Mouse (Mus musculus) MEL-GATA-1-ER (cell line): Measurements from ENCODE around the gene Cdkl4.

ENCODE experiments used
- DNase-seq: peaks from one replicate; pipeline ENCODE4 v3.0.0-alpha.2; 2012; ENCODE audit warnings: low read depth; ENCODE audit errors: extremely low read depth

Cdkl4 gene

DNA sequence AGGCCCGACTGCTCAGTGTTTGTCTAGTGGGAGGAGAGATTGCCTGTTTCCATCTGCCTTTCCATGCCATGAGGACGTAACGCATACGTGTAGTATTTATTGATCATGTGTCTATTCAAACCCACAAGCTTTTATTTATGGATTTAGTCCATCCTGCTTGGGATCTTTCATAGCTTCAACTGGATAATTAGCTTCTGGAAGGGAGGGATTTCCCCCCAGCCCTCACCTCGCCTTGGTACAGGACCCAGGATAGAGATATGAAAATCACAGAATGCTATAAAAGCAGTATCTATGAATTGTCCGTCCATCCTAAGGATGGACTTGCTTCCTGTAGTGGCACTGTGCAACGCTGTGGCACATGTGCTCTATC, 96.8 kb downstream of the Cdkl4 start:
- DNase-seq = no peak

DNA sequence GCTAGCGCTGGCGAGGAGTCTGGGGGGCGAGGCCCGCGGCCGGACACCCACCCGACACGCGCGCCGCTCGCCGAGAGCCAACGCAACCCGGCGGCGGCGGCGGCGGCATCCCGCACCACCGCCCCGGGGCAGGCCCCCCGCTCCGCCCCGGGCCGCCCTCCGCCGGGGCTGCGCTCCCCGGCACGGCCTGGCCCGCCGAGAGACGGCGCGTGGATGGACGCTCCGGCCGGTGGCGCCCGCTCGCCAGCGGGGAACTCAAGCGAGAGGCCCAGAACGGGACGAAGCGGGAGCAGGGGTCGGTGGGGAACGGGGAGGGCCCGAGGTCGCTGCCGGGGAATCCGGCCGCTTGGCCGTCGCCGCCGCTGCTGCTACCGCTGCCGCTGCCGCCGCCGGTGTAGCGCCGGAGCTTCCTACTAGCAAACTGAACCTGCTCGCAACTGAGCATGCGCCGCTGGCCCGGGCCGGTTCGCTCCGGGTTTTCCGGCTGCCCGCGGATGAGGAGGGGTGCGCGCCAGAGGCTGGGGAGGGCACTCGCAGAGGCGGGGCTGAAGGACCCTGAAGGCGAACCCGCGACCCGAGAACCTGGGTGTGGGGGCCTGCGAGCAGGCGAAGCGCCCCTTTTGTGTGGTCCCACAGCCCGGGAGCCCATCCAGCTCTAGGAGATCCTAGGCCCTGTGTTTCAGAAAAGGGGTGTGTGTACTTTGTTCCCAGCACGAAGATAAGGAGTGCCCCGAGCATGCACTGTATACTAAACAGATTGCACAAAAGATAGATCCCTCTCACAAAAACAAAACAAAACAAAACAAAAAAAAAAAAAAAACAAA, 97.4 kb downstream of the Cdkl4 start, which contains the start of gene Sos1:
Gene Sos1, minus strand, starts transcription at position 423 of the 824 bp plus-strand sequence.
- peak; percentile 77 for DNase-seq

DNA sequence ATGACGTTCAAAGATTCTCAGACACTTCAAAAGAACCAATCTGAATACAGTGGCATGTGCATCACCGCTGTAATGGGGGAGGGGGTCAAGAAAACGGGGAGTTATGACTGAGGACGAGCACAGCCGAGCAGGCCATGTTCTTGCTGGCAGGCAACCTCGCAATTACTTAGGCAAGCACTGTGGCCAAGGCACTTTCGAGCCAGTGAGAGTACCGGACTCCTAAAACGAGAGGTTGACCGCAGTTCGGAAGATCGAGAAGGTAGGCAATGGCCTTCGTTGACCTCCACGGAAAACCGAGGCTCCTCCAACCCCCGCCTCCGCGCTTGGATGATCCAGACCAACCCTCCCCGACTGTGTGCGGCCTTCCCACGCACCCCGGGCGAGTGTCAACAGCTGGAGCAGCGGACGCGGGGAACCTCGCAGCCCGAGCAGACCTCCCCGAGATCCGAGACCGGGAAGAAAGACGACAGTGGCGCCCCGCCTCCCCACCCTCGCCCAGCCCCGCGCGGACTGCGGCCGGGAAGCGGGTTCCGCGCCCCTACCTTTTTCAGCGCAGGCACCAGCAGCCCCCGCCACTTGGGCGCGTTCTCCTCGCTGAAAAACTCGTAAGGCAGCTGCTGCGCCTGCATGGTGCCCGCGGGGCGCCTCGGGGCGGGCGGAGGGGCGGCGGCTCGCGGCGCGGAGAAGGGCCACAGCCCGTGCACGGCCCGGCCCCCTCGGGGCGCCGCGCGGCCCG, 98.2 kb downstream of the Cdkl4 start:
- DNase-seq = peak; percentile 58

DNA sequence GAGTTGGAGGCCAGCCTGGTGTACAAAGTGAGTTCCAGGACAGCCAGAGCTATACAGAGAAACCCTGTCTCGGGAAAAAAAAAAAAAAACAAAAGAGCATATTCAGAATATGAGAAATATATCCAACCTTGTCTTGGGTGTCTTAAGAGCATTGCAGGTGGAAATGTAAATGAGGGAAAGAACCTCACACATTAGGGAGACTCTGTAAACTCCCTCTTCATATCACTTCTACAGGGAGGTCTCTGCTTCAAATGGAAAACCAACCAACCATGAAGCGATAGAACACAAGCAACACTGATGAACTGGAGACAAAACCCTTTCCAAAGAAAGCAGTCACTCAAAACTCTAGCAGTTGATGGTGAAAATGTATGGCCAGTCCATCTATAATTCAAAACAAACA, 99.9 kb downstream of the Cdkl4 start:
- no peak for DNase-seq

DNA sequence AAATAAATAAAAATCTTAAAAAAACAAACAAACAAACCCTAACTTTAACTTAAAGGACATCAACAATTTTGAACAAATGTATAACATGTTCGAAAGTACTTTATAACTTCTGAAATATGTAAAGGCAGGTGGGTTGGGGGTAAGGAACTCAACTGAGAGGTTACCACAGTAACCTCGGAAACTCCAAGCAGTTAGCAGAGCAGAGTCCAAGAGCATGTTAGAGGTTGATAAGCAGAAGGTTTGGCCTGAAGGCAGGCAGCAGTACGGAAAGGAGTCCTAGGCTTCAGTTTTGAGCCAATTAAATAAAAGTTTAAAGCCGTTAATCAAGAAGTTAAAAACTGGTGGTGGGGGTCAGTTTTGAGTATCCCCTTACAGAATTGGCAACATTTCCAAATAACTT, 101.1 kb downstream of the Cdkl4 start:
- DNase-seq = peak; percentile 71
